Mouse (Mus musculus) thymus, postnatal 10 days (tissue): Measurements from ENCODE around the gene Piezo1.

Source experiments
- DNase-seq, 2 experiments: peaks; one replicate each; pipeline ENCODE4 v3.0.0; 2021; ENCODE audit warnings: low spot score in 2 of 2

Piezo1 gene

DNA sequence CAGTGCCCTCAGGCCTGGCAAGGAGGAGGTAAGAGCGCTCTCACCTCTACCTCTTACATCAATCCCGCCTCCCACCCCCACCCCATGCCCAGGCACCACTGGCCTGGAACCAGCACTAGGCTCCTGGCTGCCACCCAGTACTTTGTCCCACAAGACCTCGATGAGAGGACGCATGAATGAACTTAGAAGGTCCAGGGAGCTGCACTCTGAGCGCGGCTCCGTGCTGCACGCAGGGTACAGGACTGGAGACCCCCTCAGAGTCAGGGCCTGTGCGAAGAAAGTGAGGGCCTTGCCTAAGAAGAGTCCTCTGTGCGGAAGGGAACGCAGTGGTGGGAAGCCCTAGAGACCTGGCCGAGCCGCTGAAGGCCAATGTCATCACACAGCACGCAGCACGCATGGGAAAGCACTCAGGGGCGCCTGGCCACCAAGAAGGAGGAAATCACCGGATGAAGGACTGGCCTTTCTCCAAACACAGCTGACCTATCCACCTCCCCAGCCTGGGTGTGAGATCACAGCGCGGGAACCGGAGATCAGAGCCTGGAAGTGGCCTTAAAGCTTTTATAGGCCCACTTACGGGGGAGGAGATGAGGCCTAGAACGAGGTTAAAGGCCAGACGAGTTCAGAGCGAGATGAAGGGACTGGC, 4.2 kb downstream of the Piezo1 start:
- no peak for DNase-seq

DNA sequence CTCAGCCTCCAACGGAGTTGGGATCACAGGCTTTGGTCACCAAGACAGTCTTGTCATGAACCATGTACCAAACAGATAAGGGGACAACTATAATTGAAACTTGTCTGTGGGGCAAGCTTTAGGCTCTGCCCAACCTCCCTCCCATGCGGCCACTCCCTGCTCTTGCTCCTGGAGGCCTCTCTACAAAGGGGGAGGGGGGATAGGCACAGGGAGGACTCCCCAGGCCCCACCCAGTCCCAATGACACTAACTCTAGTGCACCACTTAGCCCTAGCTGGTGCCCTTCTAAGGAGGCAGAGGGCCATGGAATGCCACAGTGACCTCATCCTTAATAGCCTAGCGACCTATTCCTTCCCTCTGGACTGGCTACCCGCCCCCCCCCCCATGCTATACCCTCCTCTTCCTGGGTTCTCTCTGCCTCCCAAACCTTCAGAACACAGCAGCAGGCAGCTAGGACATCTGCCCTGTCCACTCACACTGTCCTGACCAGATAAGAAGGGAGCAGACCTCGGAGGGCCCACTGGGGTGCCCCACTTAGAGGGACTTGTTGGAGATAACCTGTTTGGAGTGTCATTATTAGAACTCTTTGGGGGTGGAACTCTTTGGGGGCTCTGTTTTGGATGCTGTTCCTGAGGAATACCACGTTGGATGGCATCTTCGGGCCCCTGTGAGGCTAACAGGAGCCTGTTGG, 4.9 kb downstream of the Piezo1 start:
- DNase-seq, result no peak

DNA sequence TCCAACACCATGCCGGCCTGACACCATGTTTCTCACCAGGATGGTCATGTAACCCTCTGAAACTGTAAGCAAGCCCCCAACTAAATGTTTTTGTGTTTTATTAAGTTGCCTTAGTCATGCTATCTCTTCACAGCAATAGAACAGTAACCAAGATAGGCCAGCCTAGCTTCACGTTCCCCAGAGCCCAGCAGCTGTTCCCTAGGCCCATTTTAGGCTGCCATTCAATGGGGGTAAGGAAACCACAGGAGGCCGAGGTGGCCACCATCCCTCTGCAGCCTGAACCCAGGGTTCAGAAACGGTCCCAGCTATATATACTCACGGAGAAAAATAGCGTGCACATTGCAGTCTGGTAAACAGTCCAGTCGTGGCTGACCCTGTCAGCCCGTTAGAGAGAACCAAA, 7.0 kb downstream of the Piezo1 start:
- DNase-seq, result no peak

DNA sequence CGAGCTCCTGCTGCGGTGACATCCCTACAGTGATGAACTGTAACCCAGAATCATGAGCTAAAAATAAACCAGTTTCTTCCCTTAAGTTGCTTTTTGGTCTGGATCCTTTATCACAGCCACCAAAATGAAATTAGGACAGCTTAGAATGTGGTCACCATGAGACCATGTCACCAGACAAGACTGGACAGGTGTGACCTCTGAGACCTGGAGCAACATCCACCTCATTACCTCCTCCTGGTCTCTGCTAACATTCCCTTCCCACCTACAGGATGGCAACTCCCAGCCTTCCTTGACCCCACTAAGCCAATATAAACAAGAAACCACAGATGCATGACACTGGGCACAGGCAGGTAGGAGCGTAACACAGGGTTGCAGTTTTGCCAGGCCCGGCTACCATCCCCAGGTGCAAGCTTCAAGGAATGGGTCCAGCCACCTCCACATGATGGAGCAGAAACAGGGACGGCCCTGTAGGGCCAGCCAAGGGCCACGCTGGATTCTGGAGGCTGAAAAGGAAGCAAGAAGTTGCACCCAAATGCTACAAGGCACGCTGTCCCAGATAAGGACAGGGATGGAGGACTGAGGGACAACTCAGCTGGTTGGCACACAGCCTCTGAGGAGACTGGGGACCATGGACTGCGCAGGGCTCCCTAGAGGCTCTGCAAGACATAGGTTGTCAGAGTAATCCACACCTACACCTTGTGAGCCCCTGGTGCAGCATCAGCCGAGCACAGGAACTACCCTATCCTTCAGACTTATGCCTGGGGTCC, 12.6 kb downstream of the Piezo1 start:
- no peak for DNase-seq

DNA sequence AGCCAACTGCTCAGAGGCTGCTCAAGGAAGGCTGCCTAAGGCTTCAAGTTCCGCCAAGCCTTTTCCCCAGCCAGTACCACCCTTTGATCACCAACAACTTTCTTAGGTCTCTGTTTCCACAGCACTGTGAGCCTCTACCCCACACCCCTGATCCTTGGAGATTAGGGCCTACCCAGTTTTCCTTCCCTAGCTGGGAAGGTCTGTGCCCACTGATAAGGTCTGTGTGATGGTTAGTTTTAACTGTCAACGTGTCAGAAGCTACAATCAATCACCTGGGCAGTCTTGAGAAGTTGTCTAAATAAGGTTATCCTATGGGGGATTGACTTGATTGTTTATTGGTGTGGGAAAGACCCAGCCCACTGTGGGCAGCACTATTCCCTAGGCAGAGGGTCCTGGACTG, 13.3 kb downstream of the Piezo1 start:
- DNase-seq, result no peak

DNA sequence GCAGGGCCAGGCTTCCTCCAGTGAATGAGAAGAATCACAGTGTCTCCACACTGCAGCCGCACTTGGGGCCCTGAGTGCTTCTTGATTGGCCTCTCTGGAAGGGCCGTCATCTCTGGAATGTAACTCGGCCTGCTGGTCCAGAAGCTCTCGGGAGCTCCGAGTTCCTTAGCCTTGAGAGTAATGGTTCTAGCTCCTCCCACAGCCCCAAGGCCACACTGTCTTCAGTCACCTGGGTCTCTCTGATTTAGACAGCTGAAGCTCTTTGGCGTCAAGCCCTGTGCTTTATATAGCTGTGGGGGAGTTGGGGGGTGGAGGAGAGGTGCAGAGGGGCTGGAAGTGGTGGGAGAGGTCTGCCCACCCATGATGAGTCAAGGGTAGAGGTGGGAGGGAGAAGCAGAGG, 14.1 kb downstream of the Piezo1 start:
- DNase-seq, result no peak

DNA sequence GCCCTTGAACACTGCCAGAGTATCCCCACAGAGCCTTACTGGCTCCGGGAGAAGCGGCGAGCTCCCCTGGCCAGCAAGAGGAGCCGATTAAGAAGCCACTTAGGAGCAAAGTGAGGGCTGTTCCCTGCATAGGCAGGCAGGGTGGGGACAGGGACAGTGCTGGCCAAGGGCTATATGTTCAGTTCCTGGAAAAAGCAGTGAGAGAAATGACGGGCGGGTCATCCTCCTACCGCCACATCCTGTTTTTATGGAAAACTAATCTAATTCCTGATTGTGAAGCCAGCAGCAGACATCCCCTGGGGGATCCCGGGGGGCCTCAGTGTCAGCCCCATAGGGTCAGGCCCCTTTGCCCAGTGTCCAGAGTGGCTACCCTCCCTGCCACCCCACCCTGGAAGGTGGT, 19.8 kb downstream of the Piezo1 start:
- DNase-seq, result no peak

DNA sequence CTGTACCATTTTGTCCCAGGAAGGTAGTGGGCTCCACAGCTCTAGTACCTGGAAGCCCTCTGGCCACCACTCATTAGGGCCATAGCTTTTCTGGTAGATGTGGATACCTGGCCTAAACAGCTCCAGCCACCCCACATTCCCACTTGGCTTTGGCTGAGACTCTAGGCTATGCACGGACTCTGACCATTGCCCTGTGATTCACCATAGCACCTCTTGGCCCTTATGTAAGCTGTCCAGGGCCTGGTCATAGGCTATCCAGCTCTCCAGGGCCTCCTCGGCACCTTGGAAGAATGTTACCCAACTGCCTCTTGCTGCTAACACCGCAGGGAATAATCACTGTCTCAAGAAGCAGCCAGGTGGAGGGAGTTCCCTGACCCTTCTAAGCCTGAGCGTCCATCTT, 22.0 kb downstream of the Piezo1 start:
- no peak for DNase-seq

DNA sequence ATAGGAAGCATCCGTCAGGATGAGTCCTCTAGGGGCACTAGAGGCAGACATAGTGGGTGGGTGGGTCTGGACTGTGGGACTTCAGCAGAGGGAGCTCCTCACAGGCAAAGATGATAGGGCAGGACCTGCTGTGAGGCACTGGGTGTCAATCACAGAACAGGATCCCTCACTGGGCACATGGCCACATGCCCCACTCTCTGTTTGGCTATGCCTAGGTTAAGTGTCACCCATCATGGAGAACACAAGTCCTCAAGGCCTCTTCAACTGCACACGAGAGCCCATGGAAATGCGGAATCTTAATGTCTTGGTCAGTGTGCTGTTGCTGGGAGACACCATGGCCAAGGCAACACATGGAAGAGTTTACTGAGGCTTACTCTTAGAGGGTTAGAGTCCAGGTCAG, 23.2 kb downstream of the Piezo1 start:
- DNase-seq, result no peak

DNA sequence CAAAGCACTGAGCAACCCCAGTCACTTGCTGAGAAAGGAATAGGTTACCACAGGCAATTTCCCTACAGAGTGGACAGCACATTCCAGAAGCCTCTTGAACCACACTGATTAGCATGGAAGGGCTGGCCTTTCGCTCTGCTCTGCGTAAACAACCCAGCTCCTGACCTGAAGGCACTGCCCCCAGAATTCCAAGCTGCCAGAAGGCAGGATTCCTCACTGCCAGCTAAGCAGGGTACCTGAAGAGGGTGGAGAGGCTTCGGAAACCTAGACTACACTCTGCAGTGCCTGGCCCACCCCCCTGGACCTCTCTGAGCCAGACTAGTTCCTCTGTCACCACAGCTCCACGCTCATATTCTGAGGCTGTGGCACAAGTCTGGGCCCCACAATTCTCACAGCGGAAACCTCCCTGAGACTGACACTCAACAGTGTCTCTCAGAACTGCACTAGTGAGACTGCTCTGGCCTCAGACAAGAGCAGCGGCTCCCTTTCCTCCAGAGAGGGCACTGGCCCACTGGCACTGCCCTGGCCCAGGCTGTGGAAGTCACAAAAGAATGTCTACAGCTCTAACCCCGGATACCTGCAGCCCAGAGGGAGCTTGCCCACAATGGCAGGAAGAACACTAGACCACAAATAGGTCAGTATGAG, 24.5 kb downstream of the Piezo1 start:
- DNase-seq, result peak; percentile 16 to 26

DNA sequence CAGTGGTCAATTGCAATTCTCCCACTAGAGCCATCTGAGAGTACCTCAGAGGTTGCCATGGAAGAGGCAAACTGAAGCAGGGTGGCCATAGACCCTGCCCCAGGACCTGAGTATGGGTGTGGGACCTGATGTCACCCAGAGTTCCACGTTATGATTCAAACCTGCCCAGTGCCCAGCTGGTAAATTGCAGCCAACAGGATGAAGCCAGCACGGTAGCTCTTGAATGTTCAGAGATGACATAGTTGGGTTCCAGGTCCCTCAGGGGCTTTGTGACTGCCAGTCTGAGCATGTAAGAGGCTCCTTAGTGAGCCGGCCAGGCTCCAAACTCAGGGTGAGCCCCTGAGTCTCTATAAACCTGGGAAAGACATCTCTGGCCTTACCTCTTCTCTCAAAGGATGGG, 25.0 kb downstream of the Piezo1 start:
- DNase-seq, result no peak

DNA sequence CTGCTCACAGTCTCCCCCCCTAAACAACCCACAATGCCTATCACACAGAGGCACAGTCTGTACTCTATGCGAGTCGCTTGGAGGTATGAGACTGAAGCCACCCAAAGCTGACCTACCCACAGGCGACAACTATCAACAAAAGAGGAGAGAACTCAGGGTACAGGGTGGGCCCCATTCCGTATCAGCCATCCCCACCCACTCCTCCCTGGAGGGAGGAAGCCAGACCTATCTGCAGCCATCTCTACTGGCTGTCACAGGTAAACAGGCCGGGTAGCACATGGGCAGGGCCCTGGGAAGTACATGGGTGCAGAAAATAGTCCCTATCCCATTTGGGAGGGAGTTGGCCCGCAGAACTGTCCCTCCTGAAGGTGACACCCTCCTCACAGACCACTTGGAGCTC, 26.1 kb downstream of the Piezo1 start:
- DNase-seq, result no peak

DNA sequence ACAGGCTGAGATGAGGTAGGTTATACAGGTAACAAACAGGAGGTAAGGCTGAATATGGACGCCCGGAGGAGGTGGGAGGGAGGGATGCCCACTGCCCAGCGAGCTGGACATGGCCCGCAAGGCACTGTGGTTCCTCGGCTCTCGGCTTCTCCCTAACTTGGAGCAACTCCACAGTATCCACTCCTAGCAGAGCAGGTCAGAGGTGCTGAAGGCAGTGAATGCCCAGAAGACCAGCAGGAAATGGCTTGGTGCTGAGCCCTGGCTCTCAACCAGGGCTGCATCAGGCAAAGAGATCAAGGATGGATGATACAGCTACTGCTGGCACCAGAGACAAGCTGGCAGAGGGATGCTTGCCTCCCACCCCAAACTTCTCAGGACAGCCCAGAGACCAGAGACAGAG, 26.6 kb downstream of the Piezo1 start:
- DNase-seq, result no peak

DNA sequence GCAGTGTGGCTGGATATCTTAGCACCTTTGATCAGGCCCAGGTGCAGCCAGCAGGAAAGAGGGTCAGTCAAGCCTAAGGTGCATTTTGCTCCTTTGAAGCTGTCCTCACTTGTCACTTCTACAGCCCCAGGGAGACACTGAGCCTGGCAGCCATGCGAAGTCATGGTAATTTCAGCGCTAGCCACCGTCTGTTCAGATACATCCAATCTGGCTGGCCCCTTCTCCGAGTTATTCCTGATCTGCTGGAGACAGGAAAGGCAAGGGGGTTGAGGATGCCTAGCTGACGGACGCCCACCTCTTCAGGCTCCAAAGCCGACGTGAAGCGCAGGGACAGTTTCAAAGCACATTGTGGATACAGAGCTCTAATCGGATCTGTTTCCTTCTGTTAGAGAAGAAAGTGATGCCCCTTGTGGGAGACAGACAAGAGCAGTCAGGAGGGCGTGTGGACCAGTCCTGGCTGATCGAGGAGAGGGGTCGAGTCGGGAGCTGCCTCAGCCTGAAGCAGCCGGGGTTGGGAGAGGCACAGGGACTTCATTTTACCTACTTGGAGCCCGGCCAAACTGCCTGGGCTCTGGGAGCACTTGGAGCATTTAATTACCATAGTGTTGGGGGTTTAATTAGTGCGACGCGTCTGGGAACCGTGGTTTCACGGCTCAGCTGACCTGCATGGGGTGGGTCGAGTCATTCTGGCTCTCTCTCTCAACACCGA, 27.3 kb downstream of the Piezo1 start:
- DNase-seq, result no peak

DNA sequence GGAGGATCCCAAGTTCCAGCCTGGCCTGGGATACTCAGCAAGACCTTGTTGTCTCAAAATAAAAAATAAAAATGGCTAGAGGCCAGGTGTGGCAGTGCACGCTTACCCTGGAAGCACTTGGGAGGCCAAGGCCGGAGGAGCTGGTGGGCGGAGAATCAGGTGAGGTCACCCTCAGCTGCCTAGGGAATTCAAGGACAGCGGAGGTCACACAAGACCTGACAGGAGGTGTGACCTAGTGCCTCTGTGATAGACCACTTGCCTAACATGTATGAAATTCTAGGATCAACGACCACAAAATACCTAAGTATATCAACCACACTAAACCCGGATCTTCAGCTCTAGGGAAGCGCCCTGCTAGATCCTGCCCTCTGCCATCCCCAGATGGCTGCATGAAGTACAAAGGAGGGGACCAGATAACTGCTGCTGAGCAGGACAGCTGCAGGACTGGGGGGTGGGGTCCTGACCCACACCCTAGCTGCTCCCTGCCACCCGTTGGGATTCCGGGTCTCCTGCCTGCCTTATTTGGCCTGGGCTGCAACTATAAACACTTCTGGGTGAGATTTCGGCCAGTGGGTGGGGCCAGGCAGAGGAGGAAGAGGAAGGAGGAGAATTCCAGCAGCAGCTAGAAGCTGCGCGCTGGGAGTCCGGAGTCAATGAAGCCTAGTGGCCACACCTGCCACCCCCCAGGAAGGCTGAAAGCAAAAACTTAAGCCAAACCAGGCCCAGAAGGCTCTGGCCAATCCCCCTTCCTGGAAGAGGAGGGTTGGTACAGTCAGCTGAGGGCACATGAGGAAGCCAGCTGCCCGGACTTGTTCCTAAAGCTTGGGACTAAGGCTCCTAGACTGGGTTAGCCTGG, 28.1 kb downstream of the Piezo1 start:
- DNase-seq, result no peak

DNA sequence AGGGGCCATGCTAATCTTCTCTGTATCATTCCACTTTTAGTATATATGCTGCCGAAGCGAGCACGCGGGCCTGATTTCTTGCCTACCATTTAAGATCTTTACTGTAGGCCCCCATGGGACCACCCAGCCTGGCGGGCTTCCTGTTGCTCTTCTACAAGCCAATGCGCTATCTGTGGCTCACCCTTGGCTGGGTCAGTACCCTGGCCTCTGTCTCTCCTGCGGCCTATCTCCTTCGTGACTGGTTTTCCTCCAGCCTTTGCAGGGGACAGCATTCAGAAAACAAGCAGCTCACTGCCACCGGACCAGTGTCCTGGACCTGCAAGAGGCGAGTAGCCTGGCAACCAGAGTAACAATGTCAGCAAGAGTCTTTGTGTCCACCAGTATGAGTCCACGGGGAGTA, 30.5 kb downstream of the Piezo1 start:
- DNase-seq, result no peak

DNA sequence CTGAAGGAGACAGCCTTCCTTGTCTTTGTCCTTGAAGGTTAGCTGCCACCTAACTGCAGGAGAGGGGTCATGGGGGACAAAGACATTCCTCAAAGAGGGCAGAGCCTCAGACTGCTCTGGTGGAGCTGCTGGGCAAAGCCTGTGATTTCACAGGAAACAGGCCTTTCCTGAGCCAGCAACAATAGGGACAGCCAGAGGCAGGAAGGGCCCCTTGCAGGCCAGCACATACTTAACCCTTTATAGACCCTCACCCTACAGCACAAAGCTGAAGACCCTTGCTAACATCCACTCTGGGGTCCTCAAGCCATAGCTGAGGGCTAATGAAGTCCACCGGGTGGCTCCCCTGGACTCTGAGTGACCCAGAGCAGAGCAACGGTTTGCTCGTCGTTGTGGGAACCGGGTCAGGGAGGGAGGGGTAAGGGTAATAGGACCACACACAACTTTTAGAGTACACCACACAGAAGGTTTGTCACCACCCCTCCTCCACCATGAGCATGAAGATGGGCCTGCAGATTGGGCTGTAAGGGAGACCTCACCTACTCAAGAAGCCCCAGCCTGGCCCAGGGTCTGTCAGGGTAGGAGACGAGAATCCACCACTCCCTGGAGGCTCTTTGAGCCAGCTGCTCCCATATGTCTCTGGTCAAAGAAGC, 33.5 kb downstream of the Piezo1 start:
- DNase-seq, result no peak

DNA sequence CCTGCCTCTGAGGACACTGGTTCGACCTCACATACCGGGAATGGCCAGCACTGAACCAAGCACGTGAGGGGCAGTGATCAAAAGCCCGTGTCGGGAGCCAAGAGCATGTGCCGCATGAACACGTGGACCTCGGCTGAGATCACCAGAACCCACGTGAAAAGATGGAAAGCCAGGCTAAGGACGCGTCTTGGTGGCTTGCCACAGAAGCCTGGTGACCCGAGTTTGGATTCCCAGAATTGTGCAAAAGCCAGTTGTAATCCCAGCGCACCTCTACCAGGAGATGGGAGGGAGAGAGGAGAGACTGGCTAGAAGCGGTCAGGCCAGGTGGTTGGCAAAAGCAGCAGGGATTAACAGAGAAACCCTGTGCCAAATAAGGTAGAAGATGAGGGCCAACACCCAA, 35.4 kb downstream of the Piezo1 start:
- no peak for DNase-seq

DNA sequence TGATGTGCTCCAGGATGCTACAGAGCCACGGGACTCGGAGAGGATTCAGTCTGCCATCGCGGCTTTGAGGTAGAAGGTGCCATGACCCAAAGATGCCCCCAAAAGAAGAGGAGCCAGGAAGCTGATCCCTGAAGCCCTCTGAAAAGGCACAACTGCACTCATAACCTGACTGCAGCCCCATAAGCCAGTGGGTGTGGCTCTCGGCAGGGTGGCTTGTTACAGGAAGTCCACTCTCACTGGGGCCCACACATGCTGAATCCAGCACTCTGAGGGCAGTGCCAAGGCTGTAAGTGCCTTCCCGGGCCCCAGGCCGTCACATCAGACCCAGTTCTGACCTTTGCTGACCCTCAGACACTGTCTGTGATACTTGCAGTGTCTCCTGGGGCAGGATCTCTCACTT, 38.7 kb downstream of the Piezo1 start:
- no peak for DNase-seq

DNA sequence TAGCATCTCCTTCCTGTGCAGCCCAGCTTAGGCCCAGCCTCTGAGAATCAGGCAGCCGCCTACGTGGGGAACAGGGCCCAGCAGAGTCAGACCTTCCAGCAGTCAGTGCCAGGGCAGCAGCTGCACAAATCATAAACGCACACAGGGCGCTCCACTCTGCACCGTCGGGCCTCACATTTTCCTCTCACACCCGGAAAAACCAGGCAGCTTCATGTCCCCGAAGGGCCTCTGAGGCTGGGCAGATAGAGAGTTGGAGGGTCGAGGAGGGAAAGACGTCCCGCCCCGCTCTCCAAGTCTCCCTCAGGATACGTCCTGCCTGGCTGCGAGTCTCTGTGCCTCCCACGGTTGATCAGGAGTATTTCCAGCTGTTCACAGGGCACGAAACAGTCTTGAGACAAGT, 39.6 kb downstream of the Piezo1 start:
- no peak for DNase-seq

DNA sequence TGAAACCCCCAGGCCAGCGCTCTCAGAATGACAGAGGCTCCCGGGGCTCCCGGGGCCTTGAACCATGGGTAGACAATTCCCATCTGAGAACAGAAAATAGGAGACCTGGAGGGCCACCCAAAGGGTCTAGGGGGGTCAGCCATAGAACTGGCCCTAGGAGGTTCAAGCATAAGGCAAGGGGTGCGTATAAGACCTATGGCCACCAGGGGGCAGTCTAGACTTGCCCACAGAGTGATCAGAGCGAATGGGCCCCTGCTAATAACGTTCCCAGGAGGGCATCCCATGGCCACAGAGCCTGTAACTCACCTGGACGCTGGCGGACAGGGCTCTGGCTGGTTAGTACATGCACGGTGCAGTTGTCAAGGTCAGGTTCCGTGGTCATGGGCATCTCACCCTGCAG, 50.3 kb downstream of the Piezo1 start:
- DNase-seq, result peak; percentile 40 to 81
